Mouse (Mus musculus) lung, adult 2 months (tissue): ENCODE results near the gene Ttc6.

Experiments
- CTCF ChIP-seq: fragments of 200-500 bp; IDR thresholded peaks from 2 replicates; pipeline ENCODE4 v1.5.1; 2011; ENCODE audit warnings: mild to moderate bottlenecking, low read length, control low read depth; ENCODE audit not compliant: insufficient read depth
- POLR2A ChIP-seq: fragments of 200-500 bp; IDR thresholded peaks from 2 replicates; pipeline ENCODE4 v1.6.1; 2011; ENCODE audit warnings: low read depth, mild to moderate bottlenecking, control low read depth, low read length, borderline replicate concordance; ENCODE audit errors: extremely low read depth

GRCm38 (mm10) chr12:57624011-57624608 lies 60.2 kb downstream of the Ttc6 start:
- no peak for TF ChIP-seq POLR2A
- TF ChIP-seq CTCF = no peak
